Mouse (Mus musculus) liver, embryonic 14 days (tissue): ENCODE measurements around the gene Acaa1b. TPM values are rescaled to one million over a fixed set of nuclear protein-coding genes. Genes with fewer than 3 reads are reported as not detected.

ENCODE experiments used
- polyA plus RNA-seq: library from polyadenylated mRNA; depleted of rRNA; stranded (reverse); fragments of >200 nt; gene quantifications from 2 replicates; pipeline ENCODE4 v1.2.3, GENCODE M21; 2012; rRNA removed

Acaa1b gene
- polyA plus RNA-seq = 3.5 and 3.7 TPM in 2 replicates

GRCm38 (mm10) chr9:119156278-119157201 lies at the start of gene Acaa1b:
Gene Acaa1b (minus strand): TSS chr9:119157093.

GRCm38 (mm10) chr9:119158861-119159260 lies 2.0 kb upstream of the Acaa1b start, which contains the start of gene Gm47289:
Gene Gm47289 (plus strand): TSS chr9:119159161.

DNA sequence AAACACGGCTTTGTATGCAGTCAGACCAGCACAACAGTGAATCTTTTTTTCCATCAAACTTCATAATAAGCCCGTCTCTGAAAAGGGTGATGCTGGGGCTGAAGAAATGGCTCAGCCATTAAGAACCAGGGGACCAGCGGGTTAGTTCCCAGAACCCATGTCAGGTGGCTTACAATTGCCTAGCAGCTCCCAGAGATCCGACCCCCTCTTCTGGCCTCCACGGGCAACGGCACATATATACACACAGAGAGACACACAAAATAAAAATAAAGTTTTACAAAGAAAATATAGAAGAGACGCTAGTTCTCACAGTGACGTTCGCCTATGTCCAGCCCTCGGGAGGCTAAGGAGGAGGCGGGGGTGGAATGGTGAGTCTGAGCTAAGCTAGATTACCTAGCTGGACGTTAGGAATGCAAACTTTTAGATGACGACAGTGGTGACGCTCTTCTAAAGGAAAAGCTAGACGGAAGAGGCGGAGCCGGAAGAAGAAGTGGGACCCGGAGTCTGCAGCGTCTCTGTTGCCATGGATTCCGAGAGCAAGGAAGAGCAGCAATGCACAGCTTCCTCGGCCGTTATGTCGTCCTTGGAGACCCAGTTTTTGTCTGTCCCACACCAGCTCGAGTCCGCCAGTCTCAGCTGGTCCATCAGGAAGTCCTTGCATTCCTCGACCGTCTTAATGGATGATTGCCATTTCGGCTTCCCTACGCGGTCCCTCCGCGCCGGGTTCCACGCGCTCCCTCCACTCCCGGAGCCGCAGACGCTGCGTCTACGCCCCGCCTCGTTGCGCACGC lies 54.7 kb downstream of the Acaa1b start, which contains the start of gene Dlec1:
Gene Dlec1 (plus strand): TSS at position 487 of the 791 bp plus-strand sequence.

Other genes starting within 250 kb of the Acaa1b start
- 3.3 and 3.8 TPM in 2 replicates for gene Ctdspl, start 230.6 kb downstream of the Acaa1b start, polyA plus RNA-seq
- 8.9 and 9.4 TPM in 2 replicates for gene Vill, start 104.3 kb downstream of the Acaa1b start, polyA plus RNA-seq
- gene Plcd1, start 63.6 kb downstream of the Acaa1b start, polyA plus RNA-seq = 0.82 and 1.3 TPM in 2 replicates
- 0.03 and 0.10 TPM in 2 replicates for gene Dlec1, start 54.6 kb downstream of the Acaa1b start, polyA plus RNA-seq
- not detected in 2 replicates for gene Gm47289, start 2.1 kb upstream of the Acaa1b start, polyA plus RNA-seq
- not detected in 2 replicates for gene Slc22a13, start 52.0 kb upstream of the Acaa1b start, polyA plus RNA-seq
- 11.9 and 13.1 TPM in 2 replicates for gene Oxsr1, start 165.3 kb upstream of the Acaa1b start, polyA plus RNA-seq
- gene Acaa1a, start 182.6 kb upstream of the Acaa1b start, polyA plus RNA-seq = 24.5 and 27.9 TPM in 2 replicates
- 6.3 and 7.3 TPM in 2 replicates for gene Myd88, start 184.3 kb upstream of the Acaa1b start, polyA plus RNA-seq
- 4.8 and 4.9 TPM in 2 replicates for gene Xylb, start 200.3 kb upstream of the Acaa1b start, polyA plus RNA-seq
- gene Slc22a14, start 208.5 kb upstream of the Acaa1b start, polyA plus RNA-seq = 0.02 TPM in 1 of 2 replicates, not detected in the other
- 0.52 and 0.59 TPM in 2 replicates for gene Acvr2b, start 245.0 kb upstream of the Acaa1b start, polyA plus RNA-seq